Mouse (Mus musculus) embryo, embryonic 11 days (tissue): Measurements from ENCODE around the gene Ets1.

Experiments used
- DNase-seq: peaks from one replicate; pipeline ENCODE4 v3.0.0-alpha.2; 2015

The Ets1 gene

DNA sequence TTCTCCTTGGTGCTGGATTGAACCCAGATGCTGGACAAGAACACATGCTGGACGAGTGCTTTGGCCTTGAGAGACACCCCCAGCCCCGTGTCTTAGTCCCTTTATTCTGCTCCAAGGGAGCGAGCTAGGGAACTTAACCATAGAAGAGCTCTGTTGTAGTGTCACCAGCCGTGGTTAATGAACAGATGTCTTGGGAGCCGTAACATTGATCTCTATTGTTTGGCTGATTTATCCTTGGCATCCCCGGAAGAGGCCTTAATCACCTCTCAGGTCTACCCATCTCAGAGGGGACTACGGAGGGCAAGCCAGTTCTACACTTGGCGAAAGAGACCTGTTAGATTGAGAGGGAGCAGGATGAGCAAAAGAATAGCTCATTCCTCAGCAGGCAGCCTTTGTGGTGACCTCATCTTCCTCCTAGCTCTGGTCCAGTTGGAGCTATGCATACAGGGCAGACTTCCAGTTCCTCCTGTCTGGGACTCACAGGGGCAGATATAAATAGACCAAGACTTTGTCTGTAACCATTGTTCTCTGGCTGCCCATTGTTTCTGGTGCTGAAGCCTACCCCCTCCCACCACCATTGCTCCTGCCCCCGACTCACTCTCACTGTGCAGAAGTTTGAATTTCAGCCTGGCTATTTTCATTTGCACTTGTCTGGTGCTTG, 79.9 kb downstream of the Ets1 start:
- peak; percentile 38 for DNase-seq

DNA sequence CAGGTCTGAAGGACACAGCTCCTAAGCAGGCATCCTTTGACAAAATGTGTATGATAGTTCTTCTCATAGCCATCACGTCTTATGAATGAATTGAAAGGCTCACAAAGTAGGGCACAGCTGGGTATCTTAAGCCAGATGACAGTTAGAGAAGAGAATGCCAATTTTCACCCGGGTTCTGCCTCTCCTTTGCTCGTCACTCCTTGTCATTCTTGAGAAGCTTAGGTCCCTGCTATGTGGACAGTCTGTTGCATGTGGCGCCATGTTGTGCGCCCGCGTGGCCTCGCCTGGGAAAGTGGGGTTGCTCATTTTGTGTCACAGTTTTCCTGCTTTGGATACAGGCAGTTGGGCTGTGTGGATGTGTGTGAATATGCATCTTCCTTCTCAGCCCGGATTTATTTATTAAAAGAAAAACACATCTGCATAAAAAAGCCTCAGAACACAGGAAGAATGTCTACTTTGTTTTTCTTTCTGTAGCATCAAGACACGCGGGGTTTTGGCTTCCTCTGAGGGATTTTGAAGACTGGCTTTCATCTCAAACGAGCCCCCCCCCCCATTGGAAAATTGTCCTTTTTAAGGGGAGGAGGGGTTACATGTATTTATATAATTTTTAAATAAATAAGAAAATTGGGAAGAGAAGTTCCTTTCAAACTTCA, 81.4 kb downstream of the Ets1 start:
- DNase-seq = no peak

DNA sequence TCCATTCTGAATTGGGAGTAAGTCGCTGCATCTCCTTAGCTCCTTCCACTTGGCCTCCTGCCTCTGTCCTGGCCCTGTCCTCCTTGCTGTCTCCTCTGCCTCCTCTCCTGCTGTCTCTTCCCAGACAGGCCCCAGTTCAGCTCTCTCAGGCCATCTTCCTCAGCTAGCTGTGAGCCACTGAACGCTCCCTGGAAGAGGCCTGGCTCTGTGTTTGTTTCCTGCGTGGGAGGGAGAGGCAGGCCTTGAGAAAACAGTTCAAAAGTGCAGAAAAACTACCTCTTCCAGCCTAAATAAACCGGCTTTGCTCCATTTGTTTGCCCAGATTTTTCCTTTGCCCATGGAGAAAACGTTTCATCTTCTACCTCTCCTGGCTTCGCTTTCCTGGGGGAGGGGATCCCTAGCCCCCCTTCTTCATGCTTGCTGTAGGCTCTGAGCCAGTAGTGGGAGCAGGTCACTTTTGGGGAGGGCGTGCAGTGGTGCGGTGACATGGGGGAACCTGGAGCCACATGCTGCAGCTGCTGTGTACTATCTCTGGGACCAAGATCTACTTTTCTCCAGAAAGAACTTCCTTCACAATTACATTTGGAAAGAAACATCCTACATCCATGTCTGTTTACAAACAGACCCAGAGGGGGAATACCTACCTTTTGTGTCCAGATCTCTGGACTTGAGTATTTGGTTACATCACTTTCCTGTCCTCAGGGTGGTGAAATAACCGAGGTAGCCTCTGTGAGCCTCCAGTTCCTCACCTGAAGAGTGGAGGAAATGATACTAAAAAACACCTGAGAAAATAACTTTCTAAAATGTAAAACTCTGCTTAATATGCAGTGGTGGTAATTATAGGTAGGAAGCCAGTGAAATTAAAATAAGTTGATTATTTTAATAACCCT, 82.2 kb downstream of the Ets1 start:
- no peak for DNase-seq

DNA sequence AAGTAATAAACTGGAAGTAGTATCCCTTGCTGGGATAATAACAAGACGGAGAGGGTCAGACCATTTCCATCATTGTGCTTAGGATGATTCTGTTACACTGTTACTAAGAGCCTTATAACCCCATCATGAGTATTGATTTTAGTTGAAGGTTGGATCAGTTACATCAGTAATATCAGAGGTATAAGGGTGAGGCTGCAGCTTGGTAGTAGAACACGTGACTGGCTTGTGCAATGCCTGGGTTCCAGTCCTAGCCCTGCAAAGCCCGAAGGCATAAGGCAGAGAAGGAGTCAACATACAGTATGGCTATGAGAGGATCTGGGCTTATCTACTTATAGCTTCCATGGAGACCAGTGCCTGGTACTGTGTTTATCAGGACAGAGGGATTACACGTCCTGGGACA, 82.8 kb downstream of the Ets1 start:
- DNase-seq = no peak

DNA sequence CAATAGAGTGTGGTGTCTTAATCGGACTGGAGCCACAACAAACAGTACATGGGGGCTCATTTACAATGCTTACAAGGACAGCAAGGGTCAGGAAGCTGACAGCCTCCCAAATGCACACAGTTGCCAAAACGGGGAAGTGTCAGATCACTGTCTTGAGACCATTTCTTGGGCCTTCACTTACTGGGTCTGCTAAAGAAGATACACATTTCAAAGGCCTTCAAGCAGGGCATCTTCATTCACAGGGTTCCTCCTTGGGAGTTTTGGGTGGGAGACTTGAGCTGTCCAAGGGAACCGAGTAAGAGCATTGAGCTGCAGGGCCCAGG, 83.9 kb downstream of the Ets1 start:
- no peak for DNase-seq

DNA sequence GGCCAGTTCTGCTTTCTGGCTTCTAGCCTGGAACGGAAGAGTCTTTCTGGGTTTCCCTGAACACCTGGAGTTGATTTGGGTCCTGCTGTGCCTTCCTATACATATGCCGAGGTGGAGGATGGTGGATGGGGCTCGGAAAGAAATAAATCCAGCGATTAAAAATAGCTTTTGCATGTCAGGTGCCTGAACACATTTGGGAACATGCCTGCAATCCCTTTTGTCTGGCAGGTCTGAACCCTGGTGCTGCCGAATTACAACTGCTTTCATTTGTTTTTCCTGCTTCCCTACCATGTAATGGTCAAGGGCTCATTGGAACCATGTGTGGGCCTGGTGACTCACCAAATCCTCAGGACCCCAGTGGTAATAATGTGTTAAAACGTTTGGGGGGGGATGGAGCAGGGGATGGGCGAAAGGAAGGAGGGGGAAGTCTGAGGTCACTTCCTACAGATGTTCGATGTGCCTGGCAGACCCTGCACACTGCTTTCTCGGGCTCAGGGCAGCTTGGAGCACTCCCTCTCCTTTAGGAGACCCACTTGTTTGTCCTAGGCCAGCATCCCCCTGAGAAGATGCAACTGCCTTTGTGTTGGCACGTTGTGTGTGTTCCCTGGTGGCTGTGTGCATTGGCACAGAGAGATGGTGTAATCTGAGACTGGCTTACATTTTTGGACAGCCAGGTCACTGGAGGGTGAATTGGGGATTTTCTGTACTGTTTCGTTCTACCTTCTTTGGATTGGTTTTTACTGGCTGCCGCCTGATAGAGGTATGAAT, 84.4 kb downstream of the Ets1 start:
- peak; percentile 87 for DNase-seq

DNA sequence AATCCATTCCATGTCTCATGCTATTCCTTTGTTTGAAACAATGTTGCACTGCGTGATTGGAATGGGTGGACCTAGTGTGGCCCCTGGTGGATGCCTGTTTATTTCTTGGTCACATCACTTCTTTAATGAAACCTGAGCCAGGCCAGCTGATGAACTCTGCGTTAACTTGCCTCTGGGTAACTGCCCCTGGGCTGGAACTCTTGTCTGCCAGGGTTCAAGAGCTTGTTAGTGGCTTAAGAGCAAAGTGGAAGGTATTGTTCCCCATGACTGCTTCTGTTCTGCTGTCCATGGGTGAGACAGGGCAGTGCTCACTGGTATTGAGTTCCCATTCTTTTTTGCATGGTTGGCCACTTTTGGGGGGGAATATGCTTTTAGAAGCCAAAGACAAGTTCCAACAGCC, 85.1 kb downstream of the Ets1 start:
- DNase-seq = peak; percentile 42

DNA sequence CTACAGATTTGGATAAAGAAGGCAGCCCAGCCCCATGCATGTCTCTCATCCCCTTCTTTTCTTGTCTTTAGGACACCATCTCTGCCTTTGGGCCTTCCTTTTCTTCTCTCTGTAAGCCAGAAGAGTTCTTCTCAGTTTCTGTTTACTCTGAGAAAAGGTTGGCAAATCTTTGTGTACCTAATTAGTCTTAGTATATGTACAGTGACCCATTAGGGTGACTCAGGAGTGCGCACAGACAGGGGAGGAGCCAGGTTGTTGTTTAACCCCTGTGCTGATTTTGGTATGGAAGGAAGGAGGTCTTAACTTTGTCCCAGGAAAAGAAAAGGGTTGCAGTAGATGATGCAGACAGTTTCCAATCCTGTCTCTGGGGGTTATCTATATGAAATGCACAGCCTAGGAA, 86.2 kb downstream of the Ets1 start:
- no peak for DNase-seq

DNA sequence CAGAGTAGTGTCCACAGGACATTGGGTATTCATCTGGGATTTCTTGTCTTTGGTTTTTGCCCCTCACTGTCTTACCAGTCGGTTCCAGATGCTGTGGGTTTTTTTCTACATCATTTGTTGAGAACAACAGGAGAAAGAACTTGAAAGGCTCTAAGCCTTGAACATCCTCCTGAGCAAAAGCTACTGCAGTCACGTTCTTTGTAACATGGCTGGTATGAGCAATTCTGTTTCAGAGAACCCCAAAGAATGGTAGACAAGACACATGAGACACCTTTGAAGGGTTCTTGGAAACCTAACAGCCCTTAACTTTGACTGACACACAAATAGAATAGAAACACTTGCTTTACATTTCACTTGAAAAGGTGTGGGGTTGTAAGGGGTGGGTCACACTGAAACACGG, 86.9 kb downstream of the Ets1 start:
- DNase-seq = no peak

DNA sequence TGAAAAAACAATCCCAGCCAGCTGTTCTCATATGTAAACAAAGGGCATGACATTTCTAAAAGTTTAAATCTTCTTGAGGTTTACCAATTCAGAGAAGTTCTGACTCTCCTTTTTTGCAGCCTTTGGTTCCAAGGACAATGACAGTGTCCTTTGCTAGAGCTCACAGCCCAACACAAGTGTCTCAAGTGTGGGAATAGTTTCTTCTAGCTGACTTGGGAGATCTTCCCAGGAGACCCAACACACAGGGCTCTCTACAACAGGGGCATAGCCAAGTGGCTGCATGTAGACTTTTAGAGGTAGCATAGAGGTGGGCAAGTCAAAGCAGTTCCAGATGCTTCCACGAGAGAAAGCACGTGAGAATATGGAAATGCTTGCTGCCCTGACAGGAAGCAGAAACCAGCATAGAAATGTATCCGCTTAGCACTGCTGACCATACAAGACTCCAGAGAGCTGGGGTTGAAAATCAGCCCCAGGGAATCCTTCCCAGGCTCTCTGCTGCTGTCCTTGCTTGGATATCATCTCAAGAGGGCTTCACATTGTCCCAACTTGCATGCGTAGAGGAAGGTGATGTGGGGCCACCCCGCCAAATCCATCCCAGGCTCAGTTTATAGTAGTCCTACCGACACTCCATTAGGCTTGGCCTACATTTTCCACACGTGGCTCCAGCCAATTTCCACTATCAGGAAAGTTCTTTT, 88.3 kb downstream of the Ets1 start:
- no peak for DNase-seq

DNA sequence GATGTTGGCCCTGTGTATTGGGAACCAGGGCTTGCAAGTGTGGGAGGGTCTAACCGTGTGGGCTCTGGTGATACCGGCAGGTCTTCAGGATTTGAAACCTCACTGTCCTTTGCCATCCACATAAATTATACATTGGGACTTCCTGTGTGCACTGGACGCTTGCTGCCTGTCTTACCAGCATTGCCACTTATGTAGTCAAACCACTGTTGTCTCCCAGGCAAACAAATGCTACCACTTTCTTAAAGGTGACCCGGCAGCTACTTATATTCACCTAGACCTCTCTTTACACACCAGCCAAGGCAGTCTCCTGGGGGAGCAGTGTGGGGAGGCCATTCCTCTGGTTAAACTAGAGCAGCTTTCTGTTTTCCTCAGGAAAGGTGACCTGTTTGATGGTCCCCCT, 89.9 kb downstream of the Ets1 start:
- DNase-seq = no peak

DNA sequence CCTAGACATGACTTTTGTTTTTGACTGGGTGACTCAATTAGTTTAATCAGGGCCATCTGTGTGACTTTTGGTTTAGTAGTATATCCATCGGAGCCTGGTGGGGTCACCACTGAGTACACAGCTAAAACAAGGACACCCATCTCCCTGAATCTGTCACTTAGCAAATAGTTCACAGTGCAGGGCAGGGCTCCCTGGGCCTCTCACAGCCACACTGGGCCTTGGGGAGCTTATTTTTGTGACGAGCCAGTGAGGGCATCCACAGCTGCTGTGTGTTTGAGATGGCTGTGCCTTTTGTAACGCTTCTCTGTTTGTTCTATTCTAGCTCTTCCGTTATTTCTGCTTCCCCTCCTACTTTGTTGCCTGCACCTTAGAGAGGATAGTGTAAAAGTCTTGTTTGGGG, 90.6 kb downstream of the Ets1 start:
- no peak for DNase-seq

DNA sequence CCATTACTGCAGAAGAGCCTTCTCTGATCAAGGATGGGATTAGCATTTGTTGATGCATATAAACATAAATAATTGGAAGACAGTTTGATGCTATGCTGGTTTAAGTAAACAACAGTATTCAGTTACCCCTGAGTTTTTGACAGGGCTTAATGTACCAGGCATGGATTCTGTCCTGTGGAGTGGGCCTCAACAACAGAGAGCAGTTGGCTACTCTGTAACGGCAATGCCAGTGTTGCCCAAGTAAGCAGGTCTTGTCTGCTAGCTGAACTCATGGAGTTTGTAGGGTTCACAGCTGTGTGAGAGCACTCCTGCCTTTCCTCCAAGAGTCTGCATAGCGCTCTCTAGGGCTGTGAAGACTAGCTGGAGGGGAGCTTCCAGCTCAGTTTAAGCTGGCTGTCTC, 91.0 kb downstream of the Ets1 start:
- no peak for DNase-seq

DNA sequence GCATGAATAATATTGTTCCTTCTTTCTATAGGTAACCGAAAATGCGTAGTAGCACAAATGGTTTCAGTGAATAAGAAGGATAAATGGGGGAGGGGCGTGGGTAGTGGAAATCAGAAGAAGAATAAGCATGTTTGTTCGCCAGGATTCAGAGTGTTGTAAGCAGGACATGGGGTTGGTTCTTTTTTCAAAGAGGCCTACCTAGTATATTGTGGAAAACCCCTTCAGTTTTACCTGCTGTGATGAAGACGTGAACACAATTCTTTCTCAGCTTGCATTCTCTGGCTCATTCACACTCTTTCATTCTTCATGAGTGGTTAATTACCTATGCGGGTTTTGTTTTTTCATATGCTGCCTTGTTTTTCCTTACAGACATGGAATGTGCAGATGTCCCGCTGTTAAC, 92.3 kb downstream of the Ets1 start:
- DNase-seq = no peak

DNA sequence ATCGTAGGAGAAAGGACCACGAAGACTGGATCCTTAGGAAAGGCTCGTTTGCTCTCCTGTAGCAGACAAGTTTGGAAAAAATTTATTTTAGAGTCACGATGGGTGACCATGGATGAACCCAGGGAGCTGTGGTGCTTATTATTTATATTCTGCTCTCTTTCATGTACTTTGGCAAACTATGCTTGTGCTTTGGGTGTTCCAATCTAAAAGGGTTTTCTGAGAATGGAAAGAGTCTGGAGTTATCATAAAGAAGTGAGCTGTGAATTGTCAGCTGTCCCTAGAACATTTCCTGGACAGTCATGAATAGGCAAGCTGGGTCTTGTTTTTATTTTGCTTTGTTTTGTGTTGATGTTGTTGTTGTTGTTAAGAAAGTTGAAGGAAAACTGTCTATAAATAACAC, 92.8 kb downstream of the Ets1 start:
- DNase-seq = no peak

DNA sequence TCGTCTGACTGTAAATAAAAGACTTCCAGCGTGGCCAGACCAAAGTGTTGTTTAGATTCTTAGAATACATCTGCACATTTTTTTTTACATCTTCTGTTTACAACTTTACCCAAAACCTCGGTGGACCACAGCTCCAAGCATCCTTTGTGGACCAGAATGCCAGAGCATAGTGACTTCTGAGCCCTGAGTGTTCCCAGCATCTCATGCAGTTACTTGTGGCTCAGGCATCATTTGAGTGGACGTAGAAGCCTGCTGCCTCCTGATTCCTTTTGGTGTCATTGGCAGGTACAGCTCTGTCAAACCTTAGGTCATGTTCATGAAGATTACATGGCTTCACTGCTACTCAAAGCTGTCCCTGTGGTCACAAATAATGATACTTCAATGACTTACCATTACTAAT, 93.2 kb downstream of the Ets1 start:
- no peak for DNase-seq

DNA sequence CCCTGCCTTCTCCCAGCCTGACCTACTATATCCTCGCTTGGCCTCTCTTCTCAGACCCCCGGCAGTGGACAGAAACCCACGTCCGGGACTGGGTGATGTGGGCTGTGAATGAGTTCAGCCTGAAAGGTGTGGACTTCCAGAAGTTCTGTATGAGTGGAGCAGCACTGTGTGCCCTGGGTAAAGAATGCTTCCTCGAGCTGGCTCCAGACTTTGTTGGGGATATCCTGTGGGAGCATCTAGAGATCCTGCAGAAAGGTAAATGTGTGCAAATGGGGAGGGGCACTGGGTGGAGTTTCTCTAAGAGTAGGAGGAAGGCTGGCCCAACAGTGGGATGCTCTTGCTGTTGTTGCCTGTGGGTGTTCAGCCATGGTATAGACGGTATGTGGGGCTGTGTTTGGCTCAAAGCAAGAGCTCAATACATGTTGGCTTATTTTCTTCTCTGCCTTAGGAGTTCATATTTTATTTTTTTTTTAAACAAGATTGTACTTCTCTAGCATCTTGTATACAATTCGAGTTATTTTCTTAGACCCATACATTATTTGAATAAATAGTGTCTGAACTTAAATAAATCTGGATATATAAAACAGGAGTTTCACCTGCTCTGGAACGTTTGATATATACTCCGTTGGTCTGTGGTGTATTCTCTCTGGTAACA, 94.1 kb downstream of the Ets1 start:
- no peak for DNase-seq

DNA sequence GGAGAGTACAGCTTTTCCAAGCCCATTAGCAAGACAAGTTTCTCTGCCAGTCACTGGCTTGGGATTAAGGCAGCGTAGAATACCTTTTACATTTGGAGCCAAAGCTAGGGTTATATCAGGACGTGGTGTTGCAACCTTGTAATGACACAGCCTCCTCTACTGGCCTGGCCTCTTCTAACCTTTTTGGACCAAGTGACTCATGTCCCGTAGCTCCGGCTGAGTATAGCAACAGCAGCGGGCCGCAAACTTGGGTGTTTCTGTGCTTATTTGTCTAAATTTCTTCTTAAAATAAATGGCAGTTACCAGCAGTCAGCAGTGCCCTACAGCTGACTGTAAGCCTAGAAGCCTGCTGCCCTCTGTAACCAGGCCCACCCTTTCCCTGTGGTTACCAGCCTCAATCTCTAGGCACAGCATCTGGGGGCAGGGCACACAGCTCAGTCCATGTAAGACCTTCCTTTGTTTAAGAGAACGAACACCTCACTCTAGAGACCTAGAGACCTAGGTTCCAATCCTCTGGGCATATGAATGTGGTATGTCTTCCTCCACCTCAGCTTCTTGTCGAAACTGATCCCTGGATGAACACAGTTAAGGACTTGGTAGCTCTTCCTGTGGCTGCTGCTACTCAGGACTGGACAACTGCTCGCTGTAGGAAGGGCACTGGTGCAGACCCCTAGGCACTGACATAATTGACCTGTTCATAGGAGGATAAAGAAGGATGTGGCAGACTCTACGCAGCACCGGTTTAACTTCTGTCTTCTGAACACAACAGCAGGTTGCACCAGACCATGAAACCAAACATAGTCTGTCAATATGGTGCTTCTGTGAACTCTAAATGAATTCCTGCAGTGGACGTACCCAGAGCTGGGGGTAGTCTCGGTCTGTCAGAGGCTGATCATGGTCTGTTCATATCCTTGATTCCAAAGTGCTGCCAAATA, 94.9 kb downstream of the Ets1 start:
- no peak for DNase-seq

DNA sequence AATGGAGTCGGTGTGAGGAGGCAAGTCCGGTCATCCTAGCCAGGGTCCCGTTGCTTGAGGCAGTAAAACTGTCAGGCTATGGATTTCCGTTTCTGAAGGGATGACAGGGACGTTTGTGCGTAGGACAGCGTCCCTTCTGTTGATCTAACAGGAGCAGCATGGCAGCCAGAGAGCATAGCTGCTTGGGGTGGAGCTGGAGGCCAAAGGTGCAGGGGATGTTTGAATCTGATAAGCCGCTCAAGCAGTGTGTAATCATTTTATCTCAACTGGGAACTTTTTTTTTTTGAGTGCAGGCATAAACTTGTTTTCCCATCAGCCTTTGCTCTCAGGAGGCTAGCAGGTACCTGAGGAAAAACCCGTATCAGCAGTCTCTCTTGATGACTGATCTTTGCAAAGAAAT, 95.8 kb downstream of the Ets1 start:
- no peak for DNase-seq

DNA sequence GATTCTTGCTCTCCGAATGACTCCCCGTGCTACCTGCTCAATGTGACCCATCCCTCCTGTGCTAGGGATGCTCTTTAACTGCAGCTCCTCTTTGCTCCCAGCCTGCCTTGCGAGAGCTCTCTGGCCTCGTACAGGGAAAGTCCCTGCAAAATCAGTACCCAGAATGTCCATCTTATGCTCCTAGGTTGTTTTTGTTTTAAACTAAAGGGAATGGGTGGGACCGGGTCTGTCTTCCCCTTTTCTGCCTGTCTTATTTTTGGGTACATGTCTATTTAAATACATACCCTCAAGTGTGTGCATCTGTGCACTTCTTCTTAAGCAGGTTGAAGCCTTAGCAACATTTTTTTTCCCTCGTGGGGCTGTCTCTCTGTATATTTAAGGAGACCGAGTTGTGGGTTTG, 99.0 kb downstream of the Ets1 start:
- no peak for DNase-seq

DNA sequence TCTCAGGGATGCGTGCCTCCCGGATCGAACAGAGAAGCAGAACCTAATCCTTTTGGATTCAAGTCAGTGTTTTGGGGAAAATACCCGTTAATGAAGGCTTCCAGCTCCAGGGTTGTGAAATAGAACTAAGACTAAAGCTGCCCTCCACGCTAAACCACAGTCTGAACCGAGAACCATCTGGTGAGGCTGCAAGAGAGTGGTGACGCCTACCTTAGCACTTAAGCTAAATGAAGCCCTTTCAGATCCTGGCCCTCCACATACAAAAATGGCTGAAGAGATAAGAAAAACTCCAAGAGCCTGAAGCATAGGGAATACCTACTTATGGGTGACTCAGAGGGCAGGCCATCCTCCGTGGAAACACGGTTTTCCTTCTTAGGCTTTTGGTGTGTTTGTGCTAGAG, 100.0 kb downstream of the Ets1 start:
- no peak for DNase-seq
